Mouse (Mus musculus) liver, embryonic 14.5 days (tissue): Measurements from ENCODE around the gene Sufu.

Experiments
- CTCF ChIP-seq: IDR thresholded peaks from 2 replicates; pipeline ENCODE4 v1.5.1; 2016; ENCODE audit warnings: antibody characterized with exemption, low read depth, control low read depth
- EP300 ChIP-seq: IDR thresholded peaks from 2 replicates; pipeline ENCODE4 v1.6.1; 2016; ENCODE audit warnings: antibody characterized with exemption, low read depth

DNA sequence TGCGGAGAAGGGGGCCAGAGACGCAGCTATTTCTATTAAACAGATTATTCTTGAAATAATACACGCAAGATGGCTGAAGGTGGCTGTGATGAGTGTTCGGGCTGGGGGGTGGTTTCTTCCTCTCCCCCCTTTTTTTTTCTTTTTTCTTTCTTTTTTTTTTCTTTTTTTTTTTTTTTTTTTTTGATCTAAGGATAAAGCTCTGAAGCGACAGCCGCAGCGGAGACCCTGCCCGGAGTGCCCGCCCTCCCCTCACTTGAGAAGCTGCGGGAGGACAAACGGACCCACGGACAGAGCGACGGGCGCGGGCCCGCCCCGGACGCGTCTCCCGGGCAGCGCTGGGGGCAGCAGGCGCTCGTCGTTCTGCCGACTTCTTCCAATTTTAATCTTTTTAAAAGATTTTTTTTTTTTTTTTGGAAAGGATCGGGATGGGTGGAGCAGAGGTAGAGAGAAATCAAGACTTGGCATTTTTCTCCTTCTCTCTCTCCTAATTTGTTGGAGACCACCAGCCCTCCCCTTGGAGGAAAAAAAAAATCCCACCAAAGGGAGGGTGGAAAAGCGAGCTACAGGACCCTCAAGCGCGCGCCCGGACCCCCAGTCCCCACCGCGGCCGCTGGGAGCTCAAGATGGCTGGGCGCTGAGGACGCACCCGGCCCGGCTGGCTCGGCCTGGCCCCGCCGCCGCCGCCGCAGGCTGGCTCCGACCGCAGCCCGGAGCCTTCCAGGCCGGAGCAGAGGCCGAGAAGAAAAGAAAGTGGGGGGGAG, 104.1 kb downstream of the Sufu start:
- TF ChIP-seq CTCF (no peak), EP300 (no peak)
